Mouse (Mus musculus) lung, adult 2 months (tissue): ENCODE measurements around the gene Mmp24.
A peak's percentile ranks its signal among the peaks of the same experiment; 100 is the strongest.

Source experiments
- CTCF ChIP-seq: fragments of 200-500 bp; IDR thresholded peaks from 2 replicates; pipeline ENCODE4 v1.5.1; 2011; ENCODE audit warnings: mild to moderate bottlenecking, low read length, control low read depth; ENCODE audit not compliant: insufficient read depth
- POLR2A ChIP-seq: fragments of 200-500 bp; IDR thresholded peaks from 2 replicates; pipeline ENCODE4 v1.6.1; 2011; ENCODE audit warnings: low read depth, mild to moderate bottlenecking, control low read depth, low read length, borderline replicate concordance; ENCODE audit errors: extremely low read depth

- peak; percentile 27; the same call in 1 of the 2 replicates for TF ChIP-seq CTCF
- no peak for TF ChIP-seq POLR2A
These were observed 10.3 kb upstream of the Mmp24 start for GRCm38 (mm10) chr2:155764679-155765418.
